Mouse (Mus musculus) retina, postnatal 7 days (tissue): Measurements from ENCODE around the gene Arl4a.

Experiments used
- DNase-seq: peaks from one replicate; pipeline ENCODE4 v3.0.0-alpha.2; 2012; ENCODE audit warnings: low read depth, low spot score

The Arl4a gene

GRCm38 (mm10) chr12:40037876-40038463 lies at the start of gene Arl4a:
Arl4a (minus strand) TSS chr12:40038025.
- peak; percentile 81 for DNase-seq

GRCm38 (mm10) chr12:40085731-40086322 lies 48.0 kb upstream of the Arl4a start:
- DNase-seq: no peak

GRCm38 (mm10) chr12:40082453-40083238 lies 44.8 kb upstream of the Arl4a start:
- peak; percentile 21 for DNase-seq

- no peak for DNase-seq
These were observed 44.2 kb upstream of the Arl4a start for GRCm38 (mm10) chr12:40082048-40082447.

- no peak for DNase-seq
These were observed 35.8 kb upstream of the Arl4a start for GRCm38 (mm10) chr12:40073660-40074059.

GRCm38 (mm10) chr12:40047024-40047423 lies 9.2 kb upstream of the Arl4a start:
- no peak for DNase-seq

GRCm38 (mm10) chr12:40043816-40044585 lies 6.2 kb upstream of the Arl4a start:
- DNase-seq: no peak

GRCm38 (mm10) chr12:40040067-40040466 lies 2.2 kb upstream of the Arl4a start:
- DNase-seq: peak; percentile 27

- DNase-seq: peak; percentile 93
These were observed 505 bp downstream of the Arl4a start for GRCm38 (mm10) chr12:40037226-40037813.

- DNase-seq: no peak
These were observed 1.2 kb downstream of the Arl4a start for GRCm38 (mm10) chr12:40036666-40037065.

- DNase-seq: no peak
These were observed 2.3 kb downstream of the Arl4a start for GRCm38 (mm10) chr12:40035506-40035905.

GRCm38 (mm10) chr12:40029201-40029600 lies 8.6 kb downstream of the Arl4a start:
- DNase-seq: no peak

- no peak for DNase-seq
These were observed 10.0 kb downstream of the Arl4a start for GRCm38 (mm10) chr12:40027846-40028245.

GRCm38 (mm10) chr12:40027444-40027843 lies 10.4 kb downstream of the Arl4a start:
- DNase-seq: no peak

- no peak for DNase-seq
These were observed 13.9 kb downstream of the Arl4a start for GRCm38 (mm10) chr12:40023918-40024317.

- DNase-seq: no peak
These were observed 14.7 kb downstream of the Arl4a start for GRCm38 (mm10) chr12:40023014-40023642.

GRCm38 (mm10) chr12:40022344-40022743 lies 15.5 kb downstream of the Arl4a start:
- DNase-seq: no peak

GRCm38 (mm10) chr12:40017955-40018505 lies 19.8 kb downstream of the Arl4a start:
- no peak for DNase-seq

GRCm38 (mm10) chr12:40016648-40017460 lies 21.0 kb downstream of the Arl4a start:
- no peak for DNase-seq

- DNase-seq: no peak
These were observed 21.8 kb downstream of the Arl4a start for GRCm38 (mm10) chr12:40016068-40016467.
